Mouse (Mus musculus) lung, postnatal 36 days (tissue): ENCODE results near the gene Ptgfr.
A peak's percentile ranks its signal among the peaks of the same experiment; 100 is the strongest.

Source experiments
- DNase-seq: peaks from one replicate; pipeline ENCODE4 v3.0.0; 2022; ENCODE audit warnings: mixed read lengths

Gene Ptgfr

GRCm38 (mm10) chr3:151836871-151837680 lies at the start of gene Ptgfr:
Gene Ptgfr (minus strand): TSS chr3:151837630.
- peak; percentile 77 for DNase-seq

DNA sequence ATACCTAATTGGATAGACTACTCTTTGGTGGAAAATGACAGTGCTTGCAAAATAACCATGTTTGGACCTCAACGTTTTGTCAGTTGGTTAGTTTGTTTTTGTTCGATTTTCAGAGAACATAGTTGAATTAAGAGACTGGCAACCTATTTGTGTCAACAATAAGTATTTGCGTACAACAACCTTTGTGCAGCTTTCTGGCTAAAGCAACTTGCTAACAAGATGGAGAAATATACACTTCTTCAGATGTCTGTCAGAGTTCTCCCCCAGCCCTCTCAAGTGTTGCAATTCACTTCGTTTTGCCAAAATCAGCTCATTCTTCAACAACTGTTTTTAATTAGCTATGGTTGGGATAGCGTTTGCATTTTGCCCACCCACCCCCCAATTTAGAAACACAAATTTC lies 46.5 kb upstream of the Ptgfr start:
- DNase-seq, result no peak

DNA sequence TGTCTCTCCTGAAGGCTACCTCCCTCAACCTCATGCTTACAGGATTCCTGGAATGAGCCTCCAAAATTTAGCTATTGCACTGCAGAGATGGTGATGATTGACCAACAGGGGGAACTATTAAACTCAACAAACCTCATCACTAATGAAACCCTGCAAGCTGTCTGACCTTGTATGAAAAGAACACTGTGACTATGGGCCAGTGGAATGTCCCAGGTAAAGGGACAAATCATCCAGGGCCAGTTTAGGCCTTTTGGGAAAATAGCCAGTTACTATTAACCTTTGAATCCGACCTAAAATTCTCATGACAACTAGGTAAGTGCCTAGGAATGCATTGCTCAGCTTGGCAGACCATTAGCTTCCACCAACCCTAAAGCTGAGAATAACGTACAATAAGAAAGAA lies 42.6 kb upstream of the Ptgfr start:
- no peak for DNase-seq

- no peak for DNase-seq
These were observed 31.5 kb upstream of the Ptgfr start for GRCm38 (mm10) chr3:151868970-151869369.

GRCm38 (mm10) chr3:151851344-151851743 lies 13.9 kb upstream of the Ptgfr start:
- DNase-seq, result no peak

DNA sequence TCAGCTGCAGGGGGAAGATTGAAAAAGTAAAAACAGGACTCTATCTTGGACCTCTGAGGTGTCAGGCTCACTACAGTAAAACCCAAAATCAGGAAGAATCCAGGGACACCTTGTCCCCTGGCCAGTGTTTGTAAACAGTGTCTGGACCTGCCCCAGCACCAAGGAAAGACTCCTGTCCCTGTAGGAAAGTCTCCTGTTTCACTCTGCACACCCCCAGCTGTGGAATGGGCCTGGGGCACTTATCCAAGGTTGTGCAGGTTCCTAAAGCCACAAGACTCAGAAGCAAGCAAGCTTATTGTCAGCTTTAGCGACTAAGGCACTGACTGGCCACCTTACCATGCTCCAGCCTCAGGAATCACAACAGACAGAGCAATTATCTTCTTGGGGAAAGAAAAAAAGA lies 13.2 kb upstream of the Ptgfr start:
- DNase-seq, result no peak

- peak; percentile 18 for DNase-seq
These were observed 8.9 kb upstream of the Ptgfr start for GRCm38 (mm10) chr3:151846292-151846691.

DNA sequence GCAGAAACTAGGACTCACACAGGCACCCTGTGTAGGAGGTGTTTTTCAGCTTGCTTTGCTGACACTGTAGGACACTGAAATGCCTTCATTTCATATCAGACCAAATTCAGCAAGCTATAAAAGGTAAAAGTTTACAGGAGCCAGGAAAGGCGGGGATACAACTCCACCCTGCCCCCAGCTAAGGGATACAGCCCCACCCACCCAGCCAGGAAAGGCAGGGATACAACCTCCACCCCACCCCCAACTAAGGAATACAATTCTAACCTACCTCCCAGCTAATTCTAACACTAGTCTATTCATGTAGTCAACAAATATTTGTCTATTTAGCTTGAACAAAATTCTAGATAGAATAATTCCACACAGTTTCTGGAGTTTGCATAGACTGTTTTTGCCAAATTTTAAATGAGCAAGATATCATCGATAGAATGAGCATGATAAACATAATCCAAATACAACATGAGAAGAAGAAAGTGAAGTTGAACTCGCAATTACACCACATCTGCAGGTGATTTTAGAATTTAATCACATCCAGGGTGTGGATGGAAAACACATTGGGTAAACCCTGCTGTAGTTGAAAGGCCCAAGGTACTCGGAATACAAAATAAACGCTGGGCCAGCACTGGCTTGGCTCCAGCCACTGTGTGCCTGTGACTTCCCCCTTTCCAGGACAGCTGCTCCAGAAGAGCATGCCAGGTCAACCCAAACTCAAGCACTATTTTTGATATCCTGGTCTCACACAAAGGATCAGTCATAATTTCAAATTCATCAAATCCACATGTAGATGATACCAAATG lies 7.1 kb upstream of the Ptgfr start:
- DNase-seq, result peak; percentile 62

DNA sequence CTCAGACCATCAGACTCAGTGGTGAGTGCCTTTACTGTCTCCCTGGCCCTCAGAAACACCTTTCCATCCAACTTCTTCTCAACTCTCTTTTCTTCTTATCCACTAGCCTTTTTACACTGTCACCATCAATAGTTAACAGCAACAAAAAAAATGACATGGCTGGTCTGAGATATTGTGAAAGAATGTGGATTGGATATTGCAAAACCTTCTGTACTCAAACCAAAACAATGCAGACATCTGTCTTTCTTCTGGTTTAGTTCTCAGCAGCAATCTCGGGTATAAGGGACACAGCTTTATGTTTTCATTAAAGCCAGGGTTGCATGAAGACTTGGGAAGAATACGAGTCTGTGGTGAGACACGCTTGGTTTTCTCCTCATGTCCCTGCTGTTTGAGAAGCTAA lies 3.3 kb upstream of the Ptgfr start:
- no peak for DNase-seq

GRCm38 (mm10) chr3:151838372-151838771 lies 942 bp upstream of the Ptgfr start:
- DNase-seq, result no peak

- no peak for DNase-seq
These were observed 319 bp upstream of the Ptgfr start for GRCm38 (mm10) chr3:151837749-151838148.

- no peak for DNase-seq
These were observed 979 bp downstream of the Ptgfr start for GRCm38 (mm10) chr3:151836451-151836850.

GRCm38 (mm10) chr3:151835831-151836230 lies 1.6 kb downstream of the Ptgfr start:
- DNase-seq, result no peak

DNA sequence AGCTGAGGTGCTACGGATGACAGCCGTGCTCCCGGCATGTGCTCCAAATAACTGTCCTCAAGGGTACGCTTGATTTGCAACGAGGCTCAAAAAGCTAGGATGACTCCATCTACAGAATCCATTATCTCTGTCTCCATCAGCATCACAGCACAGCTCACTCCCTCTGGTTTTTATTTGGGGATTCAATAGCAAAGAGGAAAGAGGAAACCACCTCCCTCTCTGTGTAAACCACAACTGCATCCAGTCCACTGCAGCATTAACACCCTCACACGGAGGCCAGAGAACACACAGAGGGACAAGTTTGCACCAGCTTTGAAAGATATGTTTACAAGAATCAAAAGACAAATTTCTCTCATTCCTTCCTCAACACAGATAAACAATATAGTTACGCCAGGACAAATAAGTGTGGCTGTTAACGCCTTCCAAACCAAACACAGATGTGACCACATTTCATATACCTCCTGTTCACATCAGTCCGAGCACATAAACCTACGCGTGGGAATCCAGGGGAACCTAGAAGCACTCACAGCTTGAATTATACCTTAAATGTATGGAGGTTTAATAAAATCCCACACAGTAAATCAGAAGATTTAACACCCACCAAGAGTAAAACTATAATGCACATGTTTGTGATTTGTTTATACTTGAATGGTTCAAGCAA lies 9.3 kb downstream of the Ptgfr start:
- DNase-seq, result no peak

DNA sequence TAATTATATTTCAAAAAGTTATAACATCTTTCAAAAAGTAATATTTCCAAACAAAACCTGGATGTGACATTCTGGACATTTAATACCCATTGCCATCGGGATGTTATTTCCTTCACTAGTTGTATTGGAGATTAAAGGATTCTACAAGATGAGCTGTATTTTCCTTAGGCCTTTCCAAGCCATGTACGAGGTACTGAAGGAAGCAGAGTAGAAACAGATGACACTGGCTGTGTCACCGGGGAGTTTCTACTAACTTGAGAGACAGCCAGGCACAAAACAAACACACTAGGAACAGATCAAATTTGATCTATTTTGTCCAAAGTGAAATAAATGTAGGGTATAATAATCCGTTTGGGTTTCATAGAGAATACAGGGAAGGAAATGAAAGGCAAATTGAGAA lies 17.6 kb downstream of the Ptgfr start:
- DNase-seq, result no peak

DNA sequence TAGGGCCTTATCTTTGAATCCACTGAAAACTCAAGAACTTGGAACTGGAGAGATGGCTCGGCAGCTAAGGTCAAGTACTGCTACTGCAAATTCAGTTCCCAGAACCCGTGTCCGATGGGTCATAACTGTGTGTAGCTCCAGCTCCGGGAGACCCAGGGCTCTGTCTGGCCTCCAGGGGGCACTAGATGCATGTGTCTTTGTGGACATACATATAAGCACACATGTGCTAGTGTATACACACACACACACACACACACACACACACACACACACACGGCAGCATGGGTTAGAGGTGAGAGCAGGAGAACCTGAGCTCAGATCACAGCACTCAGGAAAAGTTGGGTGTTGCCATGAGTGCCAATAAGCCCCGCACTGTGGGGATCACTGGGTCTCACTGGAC lies 19.2 kb downstream of the Ptgfr start:
- peak; percentile 64 for DNase-seq

DNA sequence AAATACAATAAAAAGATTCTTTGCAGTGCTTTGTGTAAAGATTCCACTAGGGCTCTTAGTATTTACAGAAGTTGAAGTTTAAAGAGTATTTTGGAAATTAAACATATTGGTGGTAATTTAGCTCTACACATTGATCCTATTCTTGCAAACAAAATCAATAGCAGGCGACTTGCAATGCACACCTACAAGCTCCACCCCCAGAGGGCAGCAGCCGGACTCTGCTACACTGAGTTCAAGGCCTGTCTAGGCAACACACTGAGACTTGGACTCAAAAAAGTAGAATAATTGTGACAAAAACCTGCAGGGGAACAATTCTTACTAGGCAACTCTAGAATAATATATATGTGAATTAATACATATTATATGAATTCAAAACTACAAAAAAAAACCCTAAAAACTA lies 28.8 kb downstream of the Ptgfr start:
- no peak for DNase-seq

DNA sequence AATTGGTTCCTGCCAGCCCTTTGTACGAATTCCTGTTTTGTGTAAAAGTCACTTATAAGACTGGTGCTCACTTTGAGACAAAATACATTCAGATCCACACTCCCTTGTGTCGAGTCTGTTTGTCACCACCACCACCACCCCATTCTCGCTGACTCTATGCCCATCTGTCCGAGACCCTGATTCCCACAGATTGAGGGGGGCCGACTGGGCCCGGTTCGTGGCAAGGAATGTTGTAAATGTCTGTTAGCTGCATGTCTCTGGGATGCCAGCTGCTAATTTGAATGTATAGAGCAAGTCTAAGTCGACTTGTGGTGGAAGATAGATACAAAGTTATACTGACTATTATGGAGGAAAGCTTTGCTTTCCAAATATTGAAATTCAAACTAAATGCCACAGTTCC lies 48.8 kb downstream of the Ptgfr start:
- no peak for DNase-seq

GRCm38 (mm10) chr3:151775089-151775488 lies 62.3 kb downstream of the Ptgfr start:
- DNase-seq, result peak; percentile 58

DNA sequence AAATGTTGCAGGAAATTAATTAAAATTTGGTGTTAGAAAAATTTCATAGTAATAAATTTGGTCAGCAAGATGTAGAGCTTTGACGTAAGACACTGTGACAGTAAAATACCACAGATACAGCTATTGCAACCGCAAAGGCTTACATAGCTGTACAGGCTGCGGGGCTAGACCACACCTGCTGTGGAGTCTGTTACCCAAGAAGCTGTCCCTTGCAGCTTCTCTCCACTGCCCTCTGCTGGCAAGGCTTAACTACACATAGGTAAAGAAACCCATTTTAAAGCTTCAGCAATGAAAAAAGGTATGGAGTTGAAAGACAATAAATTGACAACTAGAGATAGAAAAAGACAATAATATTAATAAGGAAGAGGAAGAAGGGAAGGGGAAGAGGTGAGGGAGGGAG lies 66.4 kb downstream of the Ptgfr start:
- DNase-seq, result peak; percentile 80

DNA sequence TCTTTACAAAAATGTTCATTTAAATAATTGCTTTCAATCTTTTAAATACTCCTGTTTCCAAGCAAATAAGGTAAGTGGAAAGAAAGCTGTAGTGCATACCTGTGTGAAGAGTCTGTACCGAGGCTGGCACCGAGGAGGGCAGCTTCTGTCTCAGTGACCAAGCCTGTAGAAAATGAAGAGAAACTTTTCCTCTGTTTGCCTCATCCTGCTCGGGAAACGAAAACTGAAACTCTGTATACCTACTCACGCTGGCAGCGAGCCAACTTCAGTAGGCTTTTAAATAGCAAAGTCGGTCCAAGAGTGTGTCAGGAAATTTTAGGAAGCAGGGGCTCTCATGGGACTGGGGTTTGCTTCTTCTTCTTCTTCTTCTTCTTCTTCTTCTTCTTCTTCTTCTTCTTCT lies 87.7 kb downstream of the Ptgfr start, which contains the start of gene Ifi44:
Gene Ifi44 (minus strand): TSS at position 224 of the 400 bp plus-strand sequence.
- DNase-seq, result peak; percentile 40

DNA sequence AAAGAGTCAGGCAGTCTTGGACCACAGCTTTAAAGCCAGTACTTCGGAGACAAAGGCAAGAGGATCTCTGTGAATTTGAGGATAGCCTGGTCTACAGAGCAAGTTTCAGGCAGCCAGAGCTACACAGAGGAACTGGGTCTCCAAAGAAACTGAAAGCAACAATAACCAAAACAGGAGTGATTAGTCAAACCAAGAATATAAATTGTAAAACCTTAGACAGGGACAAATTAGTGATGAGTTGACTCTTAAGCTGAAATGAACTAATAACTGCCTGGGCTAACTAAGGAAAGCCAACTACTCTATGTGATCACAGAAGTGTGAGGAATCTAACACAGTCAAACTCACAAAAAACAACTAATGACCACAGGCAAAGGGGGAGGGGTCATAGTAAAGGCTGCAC lies 88.9 kb downstream of the Ptgfr start:
- DNase-seq, result no peak
